Mouse (Mus musculus): ENCODE data around the gene Myo9a. TPM values are rescaled to one million over a fixed set of nuclear protein-coding genes. Genes with fewer than 3 reads are reported as not detected.
"Not testable (repeated sequence)": the region's sequence is repeated elsewhere in the genome, so short reads cannot be mapped to it uniquely, and the experiment has no call there.

The Myo9a gene
- polyA plus RNA-seq, 1 experiment = 9.9 TPM

GRCm38 (mm10) chr9:59951001-59951750, 200.5 kb downstream of the Myo9a start:
- Histone ChIP-seq H3K27ac (replicated peaks; ENCODE audit: low read depth, low read length) (no peak overlapping the region), H3K4me1 (ENCODE audit: control insufficient read depth, insufficient read depth, insufficient read length, low read length) (no peaks in the 10 kb centered on the region), H3K4me3 (ENCODE audit: insufficient read depth, low read depth, low read length) (no peak overlapping the region)

GRCm38 (mm10) chr9:59951943-59952342, 201.2 kb downstream of the Myo9a start:
- Histone ChIP-seq H3K4me3 (ENCODE audit: insufficient read depth, low read depth, low read length) (no peak overlapping the region), H3K27ac (replicated peaks; ENCODE audit: low read depth, low read length) (no peak overlapping the region), H3K4me1 (ENCODE audit: control insufficient read depth, insufficient read depth, insufficient read length, low read length) (no peaks in the 10 kb centered on the region)

DNA sequence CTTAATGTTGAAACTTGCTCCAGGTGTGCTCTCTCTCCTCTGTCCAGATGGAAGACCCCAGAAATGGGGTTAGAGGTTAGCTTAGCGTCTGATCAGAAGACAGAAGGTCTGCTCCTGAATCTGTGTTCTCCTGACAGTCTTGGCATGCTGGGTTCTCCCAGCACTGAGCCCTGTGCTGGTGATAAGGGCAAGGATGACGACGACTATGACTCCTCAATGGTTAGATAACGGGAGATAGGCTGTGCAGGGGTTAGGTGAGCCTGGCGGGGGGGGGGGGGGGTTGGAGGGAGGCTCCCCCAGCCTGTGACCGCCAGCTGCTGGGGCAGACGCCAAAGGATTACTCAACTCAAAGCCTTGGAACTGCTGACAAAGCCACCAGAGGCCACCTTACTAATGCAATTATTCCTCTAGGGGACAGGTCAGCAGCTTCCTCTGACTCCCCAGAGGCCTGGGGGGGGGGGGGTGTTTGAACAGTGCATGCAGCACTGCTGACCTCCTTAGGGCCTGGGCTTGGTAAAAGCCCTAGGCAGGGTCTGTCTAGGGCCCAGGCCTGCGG, 201.9 kb downstream of the Myo9a start:
- H3K4me3 ChIP-seq (ENCODE audit: insufficient read depth, low read depth, low read length) = no peak overlapping the region
- H3K27ac ChIP-seq (replicated peaks; ENCODE audit: low read depth, low read length) = no peak overlapping the region
- H3K4me1 ChIP-seq (ENCODE audit: control insufficient read depth, insufficient read depth, insufficient read length, low read length) = no peaks in the 10 kb centered on the region

DNA sequence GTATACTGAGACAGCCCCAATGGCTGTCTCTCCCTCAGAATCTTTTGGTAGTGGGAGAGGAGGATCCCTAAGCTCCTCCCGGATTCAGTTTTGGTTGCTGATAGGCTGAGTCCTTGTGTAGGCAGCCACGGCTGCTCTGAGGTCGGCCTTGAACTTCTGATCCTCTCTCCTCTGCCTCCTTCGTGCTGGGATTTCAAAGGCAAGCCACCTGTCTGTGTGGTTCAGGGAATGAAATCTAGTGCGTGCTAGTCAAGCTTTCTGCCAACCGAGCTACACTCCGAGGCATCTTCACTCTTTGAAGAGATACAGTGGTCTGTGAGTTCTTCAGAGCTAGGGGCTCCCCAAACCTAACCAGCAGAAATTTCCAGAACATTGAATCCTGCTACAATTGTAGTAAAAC, 202.9 kb downstream of the Myo9a start:
- Histone ChIP-seq H3K4me3 (ENCODE audit: insufficient read depth, low read depth, low read length) (no peak overlapping the region), H3K4me1 (ENCODE audit: control insufficient read depth, insufficient read depth, insufficient read length, low read length) (no peaks in the 10 kb centered on the region), H3K27ac (replicated peaks; ENCODE audit: low read depth, low read length) (no peak overlapping the region)

DNA sequence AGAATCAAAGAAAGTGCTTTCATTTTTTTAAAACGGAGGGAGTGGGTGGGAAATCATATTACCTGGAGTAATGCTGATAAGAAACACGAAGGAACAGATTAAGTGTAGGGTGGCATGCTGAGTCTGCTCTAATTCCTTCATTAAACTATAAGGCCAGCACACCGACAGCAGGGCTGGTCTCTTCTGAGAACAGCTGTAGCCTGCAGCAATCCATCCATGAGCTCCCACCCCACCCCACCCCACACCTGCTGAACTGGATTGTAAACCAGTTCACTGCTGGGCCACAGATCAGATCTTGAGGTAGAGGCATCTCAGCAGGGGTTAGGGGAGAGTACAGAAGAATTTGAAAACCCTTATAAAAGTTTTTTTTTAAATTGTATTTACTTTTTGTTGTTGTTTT, 204.5 kb downstream of the Myo9a start:
- H3K27ac ChIP-seq (replicated peaks; ENCODE audit: low read depth, low read length) = no peak overlapping the region
- H3K4me3 ChIP-seq (ENCODE audit: insufficient read depth, low read depth, low read length) = no peak overlapping the region
- H3K4me1 ChIP-seq (ENCODE audit: control insufficient read depth, insufficient read depth, insufficient read length, low read length) = no peaks in the 10 kb centered on the region

GRCm38 (mm10) chr9:59955692-59956091, 205.0 kb downstream of the Myo9a start:
- Histone ChIP-seq H3K4me3 (ENCODE audit: insufficient read depth, low read depth, low read length) (no peak overlapping the region), H3K4me1 (ENCODE audit: control insufficient read depth, insufficient read depth, insufficient read length, low read length) (no peaks in the 10 kb centered on the region), H3K27ac (replicated peaks; ENCODE audit: low read depth, low read length) (no peak overlapping the region)

- Histone ChIP-seq H3K27ac (replicated peaks; ENCODE audit: low read depth, low read length) (no peak overlapping the region), H3K4me1 (ENCODE audit: control insufficient read depth, insufficient read depth, insufficient read length, low read length) (no peaks in the 10 kb centered on the region)
Observed at GRCm38 (mm10) chr9:59956496-59956895, 205.8 kb downstream of the Myo9a start.

DNA sequence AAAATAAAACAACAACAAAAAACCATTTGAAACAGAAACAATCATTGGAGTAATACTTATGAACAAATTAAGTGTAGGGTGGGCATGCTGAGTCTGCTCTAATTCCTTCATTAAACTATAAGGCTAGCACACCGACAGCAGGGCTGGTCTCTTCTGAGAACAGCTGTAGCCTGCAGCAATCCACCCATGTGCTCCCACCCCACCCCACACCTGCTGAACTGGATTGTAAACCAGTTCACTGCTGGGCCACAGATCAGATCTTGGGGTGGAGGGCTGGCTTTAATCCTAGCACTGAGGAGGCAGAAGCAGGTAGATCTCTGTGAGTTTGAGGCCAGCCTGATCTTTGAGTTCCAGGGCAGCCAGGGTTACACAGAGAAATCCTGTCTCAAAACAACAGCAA, 207.4 kb downstream of the Myo9a start:
- not testable (repeated sequence) for H3K4me3 ChIP-seq (ENCODE audit: insufficient read depth, low read depth, low read length); H3K4me1 ChIP-seq (ENCODE audit: control insufficient read depth, insufficient read depth, insufficient read length, low read length); H3K27ac ChIP-seq (replicated peaks; ENCODE audit: low read depth, low read length)

More at GRCm38 (mm10) chr9:59956496-59956895, 205.8 kb downstream of the Myo9a start:
- H3K4me3 ChIP-seq (ENCODE audit: insufficient read depth, low read depth, low read length) = no peak overlapping the region

DNA sequence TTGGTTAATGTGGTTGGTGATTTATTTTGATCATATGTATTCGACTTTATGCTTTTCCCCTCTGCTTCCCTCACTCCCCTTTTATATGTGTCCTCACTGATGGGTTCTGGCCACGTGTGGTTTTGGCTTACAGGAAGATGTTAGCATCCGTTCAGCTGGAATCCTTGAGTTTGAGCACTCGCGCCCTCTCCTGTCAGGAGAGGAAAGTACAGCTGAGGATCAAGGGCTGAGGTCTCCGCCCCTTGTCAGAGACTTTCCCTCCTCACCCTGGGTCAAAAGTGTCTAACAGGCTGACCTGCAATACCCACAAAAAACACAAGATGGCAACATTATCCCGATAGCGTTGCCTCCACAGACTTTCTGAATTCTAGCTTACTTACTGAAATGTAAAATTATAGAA, 208.6 kb downstream of the Myo9a start:
- Histone ChIP-seq H3K4me3 (ENCODE audit: insufficient read depth, low read depth, low read length) (no peak overlapping the region), H3K27ac (replicated peaks; ENCODE audit: low read depth, low read length) (no peak overlapping the region)

DNA sequence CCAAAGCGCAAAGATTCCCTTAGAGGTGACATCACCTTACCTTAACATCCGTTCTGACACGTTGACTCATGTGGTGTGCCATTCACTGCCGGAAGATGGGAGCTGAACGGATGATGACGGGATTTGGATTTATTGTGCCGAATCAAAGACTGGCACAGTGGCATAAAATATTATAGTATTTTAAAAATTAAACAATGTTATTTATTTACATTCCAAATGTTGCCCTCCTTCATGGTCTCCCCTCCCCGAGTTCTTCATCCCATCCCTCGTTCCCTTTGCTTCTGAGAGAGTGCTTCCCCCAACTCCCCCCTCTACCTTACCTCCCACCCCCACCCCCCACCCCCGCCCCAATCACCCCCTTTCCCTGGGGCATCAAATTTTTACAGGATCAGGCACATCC, 209.9 kb downstream of the Myo9a start, which contains the start of gene Nr2e3:
Gene Nr2e3 (minus strand): TSS at position 101 of the 400 bp plus-strand sequence.
- H3K27ac ChIP-seq (replicated peaks; ENCODE audit: low read depth, low read length) = no peak within 1 kb of the TSS
- no peaks in the 10 kb centered on the region for H3K4me1 ChIP-seq (ENCODE audit: control insufficient read depth, insufficient read depth, insufficient read length, low read length)
- H3K4me3 ChIP-seq (ENCODE audit: insufficient read depth, low read depth, low read length) = no peak within 1 kb of the TSS

More for the DNA sequence above, 208.6 kb downstream of the Myo9a start:
- no peaks in the 10 kb centered on the region for H3K4me1 ChIP-seq (ENCODE audit: control insufficient read depth, insufficient read depth, insufficient read length, low read length)

GRCm38 (mm10) chr9:59961201-59961955, 210.7 kb downstream of the Myo9a start:
- Histone ChIP-seq H3K27ac (replicated peaks; ENCODE audit: low read depth, low read length) (no peak overlapping the region), H3K4me1 (ENCODE audit: control insufficient read depth, insufficient read depth, insufficient read length, low read length) (no peaks in the 10 kb centered on the region), H3K4me3 (ENCODE audit: insufficient read depth, low read depth, low read length) (no peak overlapping the region)

- Histone ChIP-seq H3K27ac (replicated peaks; ENCODE audit: low read depth, low read length) (no peak overlapping the region), H3K4me1 (ENCODE audit: control insufficient read depth, insufficient read depth, insufficient read length, low read length) (no peaks in the 10 kb centered on the region), H3K4me3 (ENCODE audit: insufficient read depth, low read depth, low read length) (no peak overlapping the region)
Observed at GRCm38 (mm10) chr9:59964367-59964766, 213.7 kb downstream of the Myo9a start.

DNA sequence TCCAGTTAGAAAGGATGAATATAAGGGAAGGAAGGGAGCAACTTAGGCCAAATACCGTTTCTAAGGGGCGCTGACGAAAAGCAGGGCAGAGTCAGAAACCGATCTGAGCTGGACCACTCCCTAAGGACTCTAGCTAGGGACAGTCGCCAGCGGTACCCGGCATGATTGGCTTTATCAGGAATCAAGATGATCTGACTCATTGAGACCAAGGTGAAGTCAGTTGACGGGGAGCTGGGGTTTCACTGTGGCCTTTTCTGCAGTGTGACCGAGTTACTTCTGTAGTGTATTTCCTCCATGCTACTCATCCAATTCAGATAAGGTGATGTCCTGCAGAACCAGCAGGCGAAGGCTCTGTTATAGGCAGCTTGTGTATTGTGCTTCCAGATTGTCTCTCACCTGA, 214.3 kb downstream of the Myo9a start:
- no peaks in the 10 kb centered on the region for H3K4me1 ChIP-seq (ENCODE audit: control insufficient read depth, insufficient read depth, insufficient read length, low read length)
- H3K4me3 ChIP-seq (ENCODE audit: insufficient read depth, low read depth, low read length) = no peak overlapping the region
- H3K27ac ChIP-seq (replicated peaks; ENCODE audit: low read depth, low read length) = no peak overlapping the region

- H3K4me3 ChIP-seq (ENCODE audit: insufficient read depth, low read depth, low read length) = no peak overlapping the region
- H3K27ac ChIP-seq (replicated peaks; ENCODE audit: low read depth, low read length) = no peak overlapping the region
- H3K4me1 ChIP-seq (ENCODE audit: control insufficient read depth, insufficient read depth, insufficient read length, low read length) = no peaks in the 10 kb centered on the region
Observed at GRCm38 (mm10) chr9:59969383-59969782, 218.7 kb downstream of the Myo9a start.

- Histone ChIP-seq H3K4me1 (ENCODE audit: control insufficient read depth, insufficient read depth, insufficient read length, low read length) (no peaks in the 10 kb centered on the region), H3K4me3 (ENCODE audit: insufficient read depth, low read depth, low read length) (no peak overlapping the region), H3K27ac (replicated peaks; ENCODE audit: low read depth, low read length) (no peak overlapping the region)
Observed at GRCm38 (mm10) chr9:59971263-59971662, 220.6 kb downstream of the Myo9a start.
